Mouse (Mus musculus): Measurements from ENCODE around the gene Brs3. TPM values are rescaled to one million over a fixed set of nuclear protein-coding genes. Genes with fewer than 3 reads are reported as not detected.

Brs3 gene
- polyA plus RNA-seq, 1 experiment from 2014 or later, result 1.2 TPM

Other genes with a start within 250 kb of the Brs3 start
- gene Map7d3, start 220.7 kb upstream of the Brs3 start, polyA plus RNA-seq (2015; fragmentation: Nextera tagmentation; extraction: Ambion mirVana), result 0.14 and 0.16 TPM in 2 replicates
- gene Adgrg4, start 172.9 kb upstream of the Brs3 start, polyA plus RNA-seq (2015; fragmentation: Nextera tagmentation; extraction: Ambion mirVana), result not detected in 2 replicates
- 97.9 and 98.7 TPM in 2 replicates for gene Htatsf1, start 10.5 kb downstream of the Brs3 start, polyA plus RNA-seq (2015; fragmentation: Nextera tagmentation; extraction: Ambion mirVana)
- gene Vgll1, start 45.0 kb downstream of the Brs3 start, polyA plus RNA-seq (2015; fragmentation: Nextera tagmentation; extraction: Ambion mirVana), result not detected in 2 replicates
- gene Cd40lg, start 169.1 kb downstream of the Brs3 start, polyA plus RNA-seq (2015; fragmentation: Nextera tagmentation; extraction: Ambion mirVana), result not detected in 2 replicates

All from forebrain, embryonic 16.5 days (tissue).